Mouse (Mus musculus): ENCODE measurements around the gene Slc13a4. TPM values are rescaled to one million over a fixed set of nuclear protein-coding genes. Genes with fewer than 3 reads are reported as not detected.
A peak's percentile ranks its signal among the peaks of the same experiment; 100 is the strongest.

Gene Slc13a4
- not detected in 2 replicates for total RNA-seq (2015; ENCODE audit: low replicate concordance)
- total RNA-seq (2017; ENCODE audit: low replicate concordance) = not detected in 2 replicates

DNA sequence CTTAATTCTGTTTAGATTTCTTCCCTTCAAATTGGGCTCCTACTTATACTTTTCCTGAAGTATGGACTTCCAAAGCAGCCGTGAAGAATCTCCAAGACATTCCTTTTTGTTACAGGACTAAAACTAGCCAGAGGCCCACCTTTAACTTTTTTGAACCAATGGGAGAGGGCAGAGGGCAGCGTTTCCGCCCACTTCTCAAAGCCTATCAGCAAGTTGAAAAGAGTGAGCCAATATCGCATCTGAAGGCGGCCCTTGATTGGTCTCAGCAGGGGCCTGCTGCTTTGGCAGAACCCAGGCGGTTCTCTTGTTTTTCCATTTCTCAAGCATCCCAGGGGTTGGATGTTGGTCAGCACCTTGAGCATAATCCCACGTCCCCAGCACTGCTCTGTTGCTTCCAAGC lies at the start of gene Slc13a4:
Gene Slc13a4, minus strand, starts transcription at position 95 of the 400 bp plus-strand sequence.
- ATAC-seq (replicated peaks; ENCODE audit: low FRiP score, poor library complexity, severe bottlenecking) = no peak

DNA sequence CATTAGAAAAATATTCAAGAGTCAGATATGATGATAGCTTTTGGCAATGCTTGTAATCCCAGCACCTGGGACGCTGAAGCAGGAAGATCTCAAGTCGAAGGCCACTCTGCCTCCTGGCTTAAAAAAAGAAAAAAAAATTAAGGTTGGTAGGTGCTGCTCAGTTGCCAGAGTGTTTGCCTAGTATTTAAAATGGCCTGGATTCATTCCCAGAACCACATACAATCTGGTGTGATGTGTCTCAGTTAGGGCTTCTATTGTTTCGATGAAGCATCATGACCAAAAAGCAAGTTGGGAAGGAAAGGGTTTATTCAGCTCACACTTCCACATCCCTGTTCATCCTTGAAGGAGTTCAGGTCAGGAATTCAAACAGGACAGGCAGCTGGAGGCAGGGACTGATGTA lies 47.4 kb upstream of the Slc13a4 start:
- no peak for ATAC-seq (replicated peaks; ENCODE audit: low FRiP score, poor library complexity, severe bottlenecking)

DNA sequence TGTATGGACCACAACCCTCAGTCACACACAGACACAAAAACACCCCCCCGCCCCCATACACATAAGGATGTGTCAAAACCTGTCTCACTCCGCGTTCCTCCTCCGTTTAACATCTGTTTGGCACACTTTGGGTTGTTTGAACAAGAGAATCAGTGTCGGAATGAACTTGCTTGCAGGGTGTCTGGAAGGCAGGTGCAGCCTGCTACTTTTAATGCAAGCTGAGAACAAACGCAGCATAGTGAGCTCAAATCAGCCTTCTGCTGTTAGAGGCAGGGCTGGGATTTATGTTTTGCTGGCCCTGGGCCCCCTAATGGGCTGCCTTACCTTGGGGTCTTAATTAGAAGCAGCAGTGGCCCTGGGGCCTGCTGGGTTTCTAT lies 46.7 kb upstream of the Slc13a4 start:
- ATAC-seq (replicated peaks; ENCODE audit: low FRiP score, poor library complexity, severe bottlenecking) = no peak

DNA sequence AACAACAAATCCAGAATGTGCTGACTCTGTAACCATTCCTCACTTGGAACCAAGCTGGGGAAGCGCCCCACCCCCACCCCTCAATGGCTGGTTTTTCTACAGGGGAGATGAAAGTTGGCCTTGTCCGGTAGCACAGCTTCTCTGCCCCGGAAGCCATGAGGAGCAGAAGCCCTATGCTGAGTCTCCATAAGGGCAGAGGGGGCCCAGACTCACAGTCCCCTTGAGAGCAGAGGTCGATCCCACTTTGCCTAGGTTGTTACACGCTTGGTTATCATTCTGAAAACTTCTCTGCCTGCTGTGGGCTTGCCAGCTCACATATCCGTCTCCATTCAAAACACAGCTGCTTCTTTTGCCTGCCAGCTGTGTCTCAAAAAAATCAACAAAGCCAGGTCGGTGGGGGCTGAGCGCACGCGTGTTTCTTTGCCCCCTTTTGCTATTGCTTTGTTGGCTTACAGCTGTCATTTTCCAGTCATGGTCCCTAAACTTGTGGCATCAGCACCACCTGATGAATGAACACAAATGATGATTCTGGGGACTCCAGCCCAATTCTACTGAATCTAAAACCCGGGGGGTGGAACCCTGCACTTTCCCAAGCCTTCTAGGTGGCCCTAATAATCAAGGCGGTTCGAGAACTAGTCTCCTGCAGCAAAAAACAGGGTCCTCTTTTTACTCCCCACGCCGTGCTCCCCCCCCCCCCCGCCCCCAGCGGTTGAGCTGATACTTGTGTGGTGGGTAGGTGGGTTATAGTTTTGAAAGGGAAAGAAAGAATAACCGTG lies 46.1 kb upstream of the Slc13a4 start:
- ATAC-seq (replicated peaks; ENCODE audit: low FRiP score, poor library complexity, severe bottlenecking) = no peak

DNA sequence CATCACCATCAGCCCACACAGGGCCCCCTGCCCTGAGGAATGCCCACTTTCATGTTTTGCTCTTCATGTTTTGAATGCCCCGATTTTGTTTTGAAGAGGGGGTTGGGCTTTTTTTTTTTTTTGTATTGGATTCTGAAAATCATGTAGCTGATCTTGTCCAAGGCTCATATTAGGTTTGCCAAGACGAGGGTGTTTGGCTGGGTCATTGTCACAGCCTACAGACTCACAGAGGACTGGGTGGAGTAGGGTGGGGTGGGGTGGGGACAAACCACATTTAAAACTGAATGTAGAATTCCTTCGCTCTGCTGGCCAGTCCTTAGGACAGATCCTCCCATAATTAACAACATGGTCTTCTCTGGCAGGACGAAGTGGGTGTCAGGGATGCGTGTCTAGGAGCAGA lies 45.5 kb upstream of the Slc13a4 start:
- ATAC-seq (replicated peaks; ENCODE audit: low FRiP score, poor library complexity, severe bottlenecking) = no peak

DNA sequence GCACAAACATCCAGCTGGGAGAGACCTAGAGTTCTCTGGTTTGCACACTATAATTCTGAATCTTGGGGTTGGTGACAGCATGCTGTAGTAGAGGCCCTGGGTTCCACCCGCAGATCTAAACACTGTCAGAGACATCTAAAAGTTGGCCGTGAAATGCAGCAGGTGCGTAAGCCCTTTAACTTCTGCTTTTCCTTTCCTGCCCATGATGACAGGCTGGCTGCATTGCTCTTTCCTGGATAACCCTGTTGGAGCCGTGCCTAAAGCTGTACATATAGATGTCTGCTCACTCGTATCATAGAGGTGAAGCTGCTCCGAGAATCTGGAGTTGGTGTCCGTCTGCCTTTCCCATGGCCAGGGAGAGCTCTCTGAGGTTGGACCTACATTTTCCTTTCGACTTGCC lies 44.9 kb upstream of the Slc13a4 start:
- ATAC-seq (replicated peaks; ENCODE audit: low FRiP score, poor library complexity, severe bottlenecking) = no peak

DNA sequence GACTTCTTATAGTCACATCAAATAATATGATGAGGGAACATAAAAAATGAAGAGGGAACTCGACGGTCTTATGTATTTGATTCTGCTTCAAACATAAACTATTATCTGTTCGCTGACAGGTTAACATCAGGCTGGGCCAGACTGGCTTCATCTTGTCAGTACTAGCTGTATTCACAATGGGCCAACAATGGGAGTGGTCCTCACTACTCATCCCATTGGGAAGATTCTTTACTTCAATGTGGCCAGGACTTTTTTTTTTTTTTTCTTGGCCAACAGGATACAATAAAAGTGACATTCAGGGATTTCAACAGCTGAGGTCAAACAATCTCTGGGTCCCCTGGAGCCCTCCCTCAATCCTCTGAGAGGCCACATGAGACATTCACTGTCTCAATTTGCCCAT lies 43.9 kb upstream of the Slc13a4 start:
- ATAC-seq (replicated peaks; ENCODE audit: low FRiP score, poor library complexity, severe bottlenecking) = no peak

DNA sequence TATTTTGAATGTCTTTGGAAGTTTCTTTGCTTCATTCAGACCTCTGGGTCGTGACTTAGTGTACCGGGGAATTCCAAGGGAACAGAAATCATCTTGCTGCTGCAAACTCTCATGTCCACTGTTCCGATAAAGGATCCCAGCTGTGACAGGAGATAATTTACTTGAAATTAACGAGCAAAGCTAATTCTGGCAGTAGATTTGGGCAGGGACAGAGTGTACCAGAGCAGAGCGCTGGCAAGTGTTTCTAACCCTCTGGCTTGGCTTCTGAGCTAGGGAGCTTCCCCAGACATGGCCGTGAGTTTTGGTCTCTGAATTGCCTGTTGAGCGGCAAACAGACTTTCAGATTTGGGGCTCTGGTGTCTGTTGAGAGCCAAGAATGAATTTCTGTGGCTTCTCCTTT lies 41.9 kb upstream of the Slc13a4 start:
- ATAC-seq (replicated peaks; ENCODE audit: low FRiP score, poor library complexity, severe bottlenecking) = no peak

DNA sequence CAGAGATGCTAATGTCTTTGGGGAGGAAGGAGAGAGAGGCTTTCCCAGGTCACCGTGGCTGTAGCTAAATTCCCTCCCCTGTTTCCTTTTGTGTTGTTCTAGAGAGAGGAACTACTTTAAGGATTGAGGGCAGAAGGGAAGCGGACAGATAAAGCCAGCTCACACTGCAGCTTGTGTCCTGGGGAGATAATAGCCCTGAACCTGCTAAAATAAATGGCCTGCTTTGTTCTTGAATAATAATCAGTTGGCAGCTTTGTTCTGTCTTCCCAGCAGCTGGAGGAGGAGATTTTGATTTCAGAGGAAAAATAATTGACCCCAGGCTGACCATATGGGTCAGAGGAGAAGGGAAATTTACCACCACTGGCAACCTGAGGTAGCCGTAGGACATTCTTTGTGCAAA lies 30.7 kb upstream of the Slc13a4 start:
- ATAC-seq (replicated peaks; ENCODE audit: low FRiP score, poor library complexity, severe bottlenecking) = no peak

DNA sequence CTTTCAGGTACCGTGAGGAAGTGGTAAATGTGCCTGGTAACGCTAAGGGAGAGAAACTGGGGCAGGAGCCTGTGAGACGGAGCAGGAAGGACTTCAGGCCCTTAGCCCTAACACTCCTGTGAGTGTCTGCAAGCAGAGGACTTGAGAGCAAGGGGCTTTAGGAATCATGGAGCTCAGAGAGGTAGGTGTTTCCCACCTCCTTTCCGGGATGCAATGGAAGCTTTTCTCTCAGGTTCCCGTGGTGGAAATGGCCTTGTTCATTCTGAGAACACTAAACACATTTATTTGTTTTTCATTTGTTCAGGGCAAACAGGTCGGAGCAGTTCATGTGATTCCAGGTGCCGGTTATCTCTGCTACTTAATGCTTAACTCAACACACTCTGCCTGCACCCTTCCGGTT lies 29.9 kb upstream of the Slc13a4 start:
- no peak for ATAC-seq (replicated peaks; ENCODE audit: low FRiP score, poor library complexity, severe bottlenecking)

DNA sequence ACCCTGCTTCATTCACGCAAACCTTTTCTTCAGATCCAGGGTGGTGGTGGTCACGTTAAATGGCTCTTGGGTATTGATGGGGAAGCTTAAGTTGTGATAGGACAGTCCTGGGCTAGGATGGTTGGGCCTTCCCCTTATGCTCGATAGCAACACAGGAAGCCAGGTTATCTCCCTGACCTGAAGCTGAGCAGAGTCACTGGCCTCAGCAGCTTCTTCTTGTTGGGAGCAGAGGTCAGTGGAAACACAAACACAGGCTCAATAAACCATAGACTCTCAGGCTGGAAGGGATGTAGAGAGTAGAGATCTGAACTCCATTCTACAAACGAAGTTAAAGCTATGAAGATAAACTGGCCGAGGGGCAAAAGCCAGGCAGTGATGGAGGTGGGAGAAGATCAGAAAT lies 27.5 kb upstream of the Slc13a4 start:
- no peak for ATAC-seq (replicated peaks; ENCODE audit: low FRiP score, poor library complexity, severe bottlenecking)

DNA sequence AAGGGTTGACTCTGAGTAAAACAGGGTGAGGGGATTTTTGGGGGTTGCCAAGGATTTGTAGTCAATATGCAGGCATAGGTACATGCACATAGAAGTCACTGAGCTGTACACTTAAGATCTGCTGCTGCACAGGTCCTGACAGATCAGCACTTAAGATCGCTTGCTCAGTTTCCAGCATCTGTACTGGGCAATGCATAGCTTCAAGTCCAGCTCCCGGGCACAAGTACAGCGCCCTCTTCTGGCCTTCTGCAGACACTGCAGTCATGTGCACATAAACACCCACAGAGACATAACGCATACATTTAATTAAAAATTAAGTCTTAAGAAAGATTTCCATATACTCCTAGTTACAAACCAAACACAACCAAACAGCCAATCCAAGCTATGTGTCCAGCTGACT lies 26.3 kb upstream of the Slc13a4 start:
- ATAC-seq (replicated peaks; ENCODE audit: low FRiP score, poor library complexity, severe bottlenecking) = 0 out of 2 replicates have a peak, but pooled peaks have one; percentile 45

DNA sequence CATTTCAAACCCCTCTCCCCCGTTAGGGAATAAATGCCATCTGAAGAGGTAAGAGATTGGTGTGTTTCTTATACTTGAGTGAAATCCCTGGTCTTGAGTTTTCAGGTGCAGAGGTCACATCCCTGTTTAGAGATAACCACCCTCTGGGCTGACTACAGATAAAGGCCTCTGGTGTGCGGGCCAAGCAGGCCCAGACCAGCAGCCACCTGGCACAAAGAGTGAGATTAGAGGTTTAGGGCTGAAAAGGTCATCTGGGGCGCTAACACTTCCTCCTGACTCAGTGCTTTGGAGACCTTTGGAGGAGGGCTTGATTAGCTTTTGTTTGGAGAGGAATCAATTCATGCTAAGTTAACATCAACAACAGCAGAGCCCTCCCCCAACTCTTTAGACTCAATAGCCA lies 25.7 kb upstream of the Slc13a4 start:
- no peak for ATAC-seq (replicated peaks; ENCODE audit: low FRiP score, poor library complexity, severe bottlenecking)

DNA sequence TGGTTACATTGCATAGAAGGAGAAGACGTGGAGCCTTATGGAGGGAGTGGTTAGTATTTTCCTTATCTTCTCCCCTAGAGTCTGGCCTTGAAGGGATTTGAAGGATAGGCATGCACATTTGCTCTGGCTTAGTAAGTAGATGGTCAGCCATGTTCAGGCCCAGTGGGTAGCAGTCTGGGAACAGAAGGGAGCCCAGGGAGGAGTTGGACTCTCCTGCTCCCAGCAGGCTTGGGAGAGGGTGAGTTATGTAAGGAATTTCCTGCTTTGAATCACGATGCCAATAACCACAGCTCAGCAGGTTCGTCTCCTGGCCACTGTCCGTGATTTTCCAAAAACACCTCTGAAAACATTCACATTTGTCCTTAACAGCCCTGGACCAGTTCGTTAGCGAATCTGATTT lies 22.9 kb upstream of the Slc13a4 start:
- no peak for ATAC-seq (replicated peaks; ENCODE audit: low FRiP score, poor library complexity, severe bottlenecking)

DNA sequence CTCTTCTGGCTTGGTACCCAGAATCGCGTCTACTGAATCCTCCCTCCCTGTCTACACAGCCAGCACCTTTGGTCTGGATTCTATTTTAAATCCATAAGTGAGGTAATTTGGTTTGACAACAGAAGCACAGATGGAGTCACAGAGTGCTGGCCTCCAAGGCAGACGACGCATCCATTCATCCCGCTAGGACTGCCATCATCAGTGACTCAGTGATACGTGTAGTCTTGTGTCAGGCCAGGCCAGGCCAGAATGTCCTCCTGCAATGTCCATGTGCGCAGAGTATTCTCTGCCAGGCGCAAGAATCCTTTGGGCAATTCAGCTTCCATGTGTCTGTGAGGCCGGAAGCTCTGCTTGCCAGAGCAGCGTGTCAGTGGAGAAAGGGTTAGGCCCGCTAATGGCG lies 22.0 kb upstream of the Slc13a4 start:
- ATAC-seq (replicated peaks; ENCODE audit: low FRiP score, poor library complexity, severe bottlenecking) = no peak

DNA sequence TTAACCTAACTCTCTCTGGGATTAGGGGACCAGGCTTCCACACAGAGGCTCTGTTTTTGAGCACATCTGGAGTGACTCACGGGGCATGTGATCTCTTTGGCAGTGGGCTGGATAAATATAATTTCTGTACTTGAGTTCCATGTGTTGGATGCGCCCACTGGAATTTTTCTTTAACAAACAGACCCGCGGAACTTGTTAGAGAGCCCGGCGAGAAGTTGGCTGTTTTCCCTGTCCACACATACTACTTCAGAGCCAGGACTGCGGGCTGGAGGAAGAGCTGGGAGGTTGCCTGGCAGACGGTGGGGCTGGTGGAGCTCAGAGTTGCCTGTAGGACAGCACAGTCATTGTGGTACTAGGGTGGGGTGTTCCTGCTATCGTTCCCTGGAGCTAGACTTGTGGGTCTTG lies 18.2 kb upstream of the Slc13a4 start, which contains the start of gene Fam180a:
Gene Fam180a, minus strand, starts transcription at position 31 of the 405 bp plus-strand sequence.
- no peak for ATAC-seq (replicated peaks; ENCODE audit: low FRiP score, poor library complexity, severe bottlenecking)

DNA sequence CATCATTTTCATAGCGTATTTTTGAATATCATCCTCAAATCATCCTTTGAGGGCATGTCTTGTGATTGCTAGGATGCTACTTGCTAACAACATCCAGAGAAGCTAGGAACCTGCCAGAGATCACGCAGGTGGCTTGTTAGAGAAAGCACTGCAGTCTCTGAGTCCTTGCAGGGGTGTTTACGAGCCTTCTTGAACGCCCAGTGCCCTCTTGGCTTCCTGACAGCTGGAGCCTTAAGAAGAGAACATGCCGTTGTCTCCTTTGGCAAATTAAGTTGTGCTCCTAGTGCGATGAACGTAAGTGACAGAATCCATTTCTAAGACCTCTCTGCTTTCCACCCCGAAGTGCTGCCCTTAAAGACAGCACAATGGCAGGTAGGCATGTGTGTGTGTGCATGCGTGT lies 16.4 kb upstream of the Slc13a4 start:
- ATAC-seq (replicated peaks; ENCODE audit: low FRiP score, poor library complexity, severe bottlenecking) = no peak

DNA sequence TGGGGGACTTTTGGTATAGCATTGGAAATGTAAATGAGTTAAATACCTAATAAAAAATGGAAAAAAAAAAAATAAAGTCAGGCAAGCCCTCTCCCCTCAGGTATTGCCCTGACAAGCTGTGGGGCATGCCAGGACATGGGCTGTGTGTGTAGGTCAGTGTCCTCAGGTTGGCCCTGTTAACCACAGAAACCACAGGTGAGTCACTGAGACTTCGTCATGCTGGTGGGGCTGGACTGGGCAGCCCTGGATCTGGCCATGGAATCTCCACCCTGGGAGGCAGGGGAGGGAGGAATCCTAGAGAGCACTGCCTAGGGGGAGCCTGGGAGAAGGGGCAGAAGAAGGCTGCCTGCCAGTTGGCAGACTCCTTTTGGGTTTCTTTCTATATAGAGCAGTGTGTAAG lies 15.1 kb upstream of the Slc13a4 start:
- ATAC-seq (replicated peaks; ENCODE audit: low FRiP score, poor library complexity, severe bottlenecking) = no peak

DNA sequence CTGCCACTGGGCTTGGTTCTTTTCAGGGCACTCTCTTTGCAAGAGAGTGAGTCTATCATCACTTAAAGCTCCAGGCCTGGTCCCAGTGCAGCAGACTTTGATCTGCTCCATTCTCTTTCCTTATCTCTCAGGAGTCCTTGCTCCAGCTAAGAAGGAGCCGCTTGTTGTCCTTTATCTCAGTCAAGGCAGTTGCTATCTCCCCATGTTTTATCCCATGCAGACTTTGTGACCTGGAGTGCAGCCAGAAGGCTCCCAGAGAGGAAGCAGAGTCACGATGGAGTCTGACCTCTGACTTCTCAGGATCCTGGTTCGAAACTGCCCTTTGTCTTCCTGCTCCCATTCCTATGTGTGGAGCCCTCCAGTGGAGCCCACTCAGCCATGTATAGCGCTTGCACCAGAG lies 13.2 kb upstream of the Slc13a4 start:
- no peak; the same call in 1 of the 2 replicates for ATAC-seq (replicated peaks; ENCODE audit: low FRiP score, poor library complexity, severe bottlenecking)

DNA sequence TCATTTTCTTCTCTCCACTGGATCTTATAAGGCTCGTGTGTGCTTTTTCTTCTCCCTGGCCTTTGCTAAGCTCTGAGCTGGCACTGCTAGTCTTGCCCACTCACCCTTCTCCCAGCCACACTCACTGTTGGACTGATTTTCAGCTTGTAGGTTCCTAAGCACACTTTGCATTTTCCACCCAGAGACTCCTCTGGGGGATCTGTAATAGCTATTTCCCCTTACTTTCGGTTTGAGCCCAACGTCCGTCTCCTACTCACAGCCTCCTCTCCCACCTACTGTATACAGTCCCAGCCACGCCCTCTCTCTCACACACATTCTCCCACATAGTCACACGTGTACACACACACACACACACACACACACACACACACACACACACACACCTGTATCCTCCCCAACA lies 11.9 kb upstream of the Slc13a4 start:
- ATAC-seq (replicated peaks; ENCODE audit: low FRiP score, poor library complexity, severe bottlenecking) = no peak

DNA sequence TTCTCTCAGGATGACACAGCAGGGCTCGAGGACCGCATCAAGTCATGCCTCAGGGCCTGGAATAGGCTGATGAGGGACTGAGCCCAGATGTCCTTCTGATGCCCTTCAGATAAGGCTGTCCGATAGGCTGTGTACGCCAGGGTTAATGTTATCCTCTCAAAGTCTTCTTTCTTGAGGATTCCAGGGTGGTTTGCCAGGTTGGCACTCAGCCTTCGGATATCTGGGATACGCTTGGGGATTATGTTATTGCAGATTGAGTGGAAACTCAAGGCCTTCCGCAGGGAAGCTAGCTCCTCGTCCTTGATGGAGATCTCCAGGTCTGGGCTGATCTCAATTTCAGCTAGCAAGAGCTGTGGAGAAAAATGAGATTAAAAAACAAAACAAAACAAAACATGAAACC lies 5.6 kb upstream of the Slc13a4 start:
- no peak for ATAC-seq (replicated peaks; ENCODE audit: low FRiP score, poor library complexity, severe bottlenecking)

DNA sequence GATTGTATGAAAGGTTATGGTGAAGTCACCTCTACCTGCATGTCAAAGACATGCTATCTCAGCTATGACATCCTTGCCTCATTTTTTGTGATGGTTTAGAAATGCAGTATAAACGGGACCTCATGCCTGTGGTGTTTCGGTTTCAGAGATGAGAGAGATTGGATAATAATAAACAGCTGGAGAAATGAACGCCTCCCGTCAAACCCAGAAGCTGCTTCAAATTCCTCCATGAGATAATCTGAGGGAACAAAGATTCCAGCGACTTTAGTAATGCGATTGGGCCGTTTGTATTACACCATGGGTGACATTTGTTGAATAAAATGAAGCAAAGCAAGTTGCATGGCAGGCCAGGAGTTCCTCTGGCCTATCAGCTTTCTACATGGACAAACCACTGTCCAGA lies 1.5 kb upstream of the Slc13a4 start:
- no peak for ATAC-seq (replicated peaks; ENCODE audit: low FRiP score, poor library complexity, severe bottlenecking)

All from erythroblast, adult 5-6 weeks (primary cell).